Mouse (Mus musculus) megakaryocyte, embryonic 14.5 days (primary cell): ENCODE data around the gene Gpr1. TPM values are rescaled to one million over a fixed set of nuclear protein-coding genes. Genes with fewer than 3 reads are reported as not detected.
A peak's percentile ranks its signal among the peaks of the same experiment; 100 is the strongest.

Experiments used
- H3K27me3 ChIP-seq: replicated peaks from 2 replicates; pipeline ENCODE3; 2012; ENCODE audit warnings: inconsistent platforms
- H3K36me3 ChIP-seq: replicated peaks from 2 replicates; pipeline ENCODE3; 2012; ENCODE audit warnings: low read length, inconsistent platforms, mixed read lengths
- H3K4me1 ChIP-seq: 2 replicates; pipeline ENCODE4 v1.6.1; 2012; ENCODE audit warnings: inconsistent platforms
- H3K4me3 ChIP-seq: replicated peaks from 2 replicates; pipeline ENCODE3; 2012; ENCODE audit warnings: moderate library complexity, mild to moderate bottlenecking, inconsistent platforms
- H3K9me3 ChIP-seq: 2 replicates; pipeline ENCODE4 v1.6.1; 2012; ENCODE audit warnings: inconsistent platforms
- FLI1 ChIP-seq: IDR thresholded peaks from 2 replicates; pipeline ENCODE4 v1.6.1; 2012; ENCODE audit warnings: low read length, inconsistent platforms, mixed read lengths
- GATA1 ChIP-seq: IDR thresholded peaks from 3 replicates; pipeline ENCODE4 v1.6.1; 2012; ENCODE audit warnings: mixed read lengths, low read length, inconsistent platforms, borderline replicate concordance
- polyA plus RNA-seq: library from polyadenylated mRNA; stranded (reverse); fragments of >175 nt; gene quantifications from 2 replicates; pipeline ENCODE4 v1.2.3, GENCODE M21; 2012; ENCODE audit warnings: low replicate concordance; ENCODE audit not compliant: insufficient read depth

Gpr1 gene
- polyA plus RNA-seq: not detected in 2 replicates

DNA sequence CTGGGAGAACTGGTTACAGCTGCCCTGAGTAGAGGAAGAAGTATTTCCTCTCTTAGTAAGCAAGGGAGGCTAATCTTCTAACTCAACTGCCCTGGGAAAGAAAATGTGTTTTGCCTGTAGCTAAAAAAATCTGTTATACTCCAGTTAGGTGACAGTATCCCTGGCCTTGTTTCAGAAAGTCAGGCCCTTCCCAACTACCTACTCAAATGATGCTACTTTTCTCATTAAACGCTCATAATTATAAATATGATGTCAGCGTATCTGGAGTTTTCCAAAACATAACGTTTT, at the start of gene Gpr1:
TSS of gene Gpr1 (minus strand) at position 273 of the 288 bp plus-strand sequence.
- TF ChIP-seq GATA1 (no peak), FLI1 (no peak)
- no peaks in the 10 kb centered on the region for H3K4me1 ChIP-seq

GRCm38 (mm10) chr1:63263671-63264070, 49.3 kb upstream of the Gpr1 start:
- H3K9me3 ChIP-seq: 0 out of 2 replicates have a peak, but pooled peaks cover 10% of the 10 kb centered on the region
- H3K4me3 ChIP-seq: peak overlapping the region; percentile 3
- no peak for TF ChIP-seq GATA1
- TF ChIP-seq FLI1: no peak
- peaks cover 82% of the 10 kb centered on the region for H3K27me3 ChIP-seq
- H3K36me3 ChIP-seq: no peaks in the 10 kb centered on the region
- H3K4me1 ChIP-seq: no peaks in the 10 kb centered on the region

More for the DNA sequence above, at the start of gene Gpr1:
- H3K9me3 ChIP-seq: peaks cover 7% of the 10 kb centered on the region
- no peak within 1 kb of the TSS for H3K4me3 ChIP-seq
- H3K36me3 ChIP-seq: no peaks in the 10 kb centered on the region
- peaks cover 19% of the 10 kb centered on the region for H3K27me3 ChIP-seq

GRCm38 (mm10) chr1:63261041-63261590, 46.8 kb upstream of the Gpr1 start:
- no peaks in the 10 kb centered on the region for H3K36me3 ChIP-seq
- peaks cover 84% of the 10 kb centered on the region for H3K27me3 ChIP-seq
- TF ChIP-seq FLI1 (no peak), GATA1 (no peak)
- H3K4me3 ChIP-seq: no peak overlapping the region
- peaks cover 3% of the 10 kb centered on the region; the same call in 1 of the 2 replicates for H3K4me1 ChIP-seq
- H3K9me3 ChIP-seq: 0 out of 2 replicates have a peak, but pooled peaks cover 10% of the 10 kb centered on the region

DNA sequence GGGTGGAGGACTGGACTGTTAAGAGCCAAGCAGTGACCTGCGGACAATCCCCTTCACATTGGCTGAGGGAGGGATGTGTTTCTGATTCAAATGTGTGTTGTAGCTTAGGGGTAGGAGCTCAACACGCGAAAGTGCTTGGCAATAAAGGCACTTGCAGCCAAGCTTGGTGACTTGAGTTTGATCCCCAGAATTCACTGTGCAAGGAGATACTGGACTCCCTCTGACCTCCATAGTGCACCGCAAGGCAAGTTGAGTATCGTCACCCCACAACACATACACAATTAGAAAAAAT, 46.3 kb upstream of the Gpr1 start:
- Histone ChIP-seq H3K4me3 (no peak overlapping the region), H3K9me3 (0 out of 2 replicates have a peak, but pooled peaks cover 10% of the 10 kb centered on the region), H3K4me1 (peaks cover 3% of the 10 kb centered on the region; the same call in 1 of the 2 replicates), H3K27me3 (peaks cover 85% of the 10 kb centered on the region), H3K36me3 (no peaks in the 10 kb centered on the region)
- no peak for TF ChIP-seq FLI1
- no peak for TF ChIP-seq GATA1

GRCm38 (mm10) chr1:63259916-63260741, 45.8 kb upstream of the Gpr1 start:
- H3K4me1 ChIP-seq: peaks cover 3% of the 10 kb centered on the region; the same call in 1 of the 2 replicates
- peaks cover 85% of the 10 kb centered on the region for H3K27me3 ChIP-seq
- no peak overlapping the region for H3K4me3 ChIP-seq
- no peaks in the 10 kb centered on the region for H3K36me3 ChIP-seq
- TF ChIP-seq GATA1 (no peak), FLI1 (no peak)
- H3K9me3 ChIP-seq: 0 out of 2 replicates have a peak, but pooled peaks cover 7% of the 10 kb centered on the region

DNA sequence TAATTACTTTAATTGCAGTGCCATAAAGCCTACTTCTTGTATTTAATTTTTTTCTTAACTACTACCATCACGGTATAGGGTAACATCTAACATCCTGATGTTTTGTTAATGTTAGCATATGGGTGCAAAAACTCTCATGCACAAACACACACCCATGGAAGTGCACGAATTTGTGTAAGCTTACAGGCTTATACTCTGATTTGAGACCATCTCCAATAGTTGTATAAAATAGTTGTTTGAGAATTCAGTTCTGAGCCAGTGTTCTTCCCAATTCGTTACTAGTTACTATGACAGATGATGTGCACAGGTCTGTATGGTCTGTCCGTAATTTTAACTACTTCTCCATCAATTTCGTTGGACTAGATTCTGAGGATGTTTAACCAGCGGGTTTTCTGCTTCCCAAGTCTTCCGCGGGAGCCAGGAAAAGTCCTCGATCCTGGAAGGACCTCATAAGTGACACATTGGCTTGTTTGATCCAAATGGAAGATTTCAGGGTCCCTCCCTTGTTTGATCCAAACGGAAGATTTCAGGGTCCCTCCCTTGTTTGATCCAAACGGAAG, 45.0 kb upstream of the Gpr1 start:
- H3K36me3 ChIP-seq: no peaks in the 10 kb centered on the region
- H3K27me3 ChIP-seq: peaks cover 85% of the 10 kb centered on the region
- TF ChIP-seq FLI1: no peak
- no peak for TF ChIP-seq GATA1
- 0 out of 2 replicates have a peak, but pooled peaks cover 3% of the 10 kb centered on the region for H3K9me3 ChIP-seq
- H3K4me1 ChIP-seq: peaks cover 3% of the 10 kb centered on the region; the same call in 1 of the 2 replicates
- no peak overlapping the region for H3K4me3 ChIP-seq

- Histone ChIP-seq H3K36me3 (no peaks in the 10 kb centered on the region), H3K9me3 (0 out of 2 replicates have a peak, but pooled peaks cover 3% of the 10 kb centered on the region), H3K27me3 (peaks cover 79% of the 10 kb centered on the region), H3K4me3 (no peak overlapping the region), H3K4me1 (peaks cover 3% of the 10 kb centered on the region; the same call in 1 of the 2 replicates)
- no peak for TF ChIP-seq FLI1
- no peak for TF ChIP-seq GATA1
Measured at GRCm38 (mm10) chr1:63258501-63258900, 44.2 kb upstream of the Gpr1 start.

- Histone ChIP-seq H3K4me1 (peaks cover 3% of the 10 kb centered on the region; the same call in 1 of the 2 replicates), H3K9me3 (peaks cover 3% of the 10 kb centered on the region; the same call in 1 of the 2 replicates), H3K36me3 (no peaks in the 10 kb centered on the region), H3K27me3 (peaks cover 84% of the 10 kb centered on the region), H3K4me3 (no peak overlapping the region)
- TF ChIP-seq GATA1: no peak
- no peak for TF ChIP-seq FLI1
Measured at GRCm38 (mm10) chr1:63256083-63256482, 41.7 kb upstream of the Gpr1 start.

DNA sequence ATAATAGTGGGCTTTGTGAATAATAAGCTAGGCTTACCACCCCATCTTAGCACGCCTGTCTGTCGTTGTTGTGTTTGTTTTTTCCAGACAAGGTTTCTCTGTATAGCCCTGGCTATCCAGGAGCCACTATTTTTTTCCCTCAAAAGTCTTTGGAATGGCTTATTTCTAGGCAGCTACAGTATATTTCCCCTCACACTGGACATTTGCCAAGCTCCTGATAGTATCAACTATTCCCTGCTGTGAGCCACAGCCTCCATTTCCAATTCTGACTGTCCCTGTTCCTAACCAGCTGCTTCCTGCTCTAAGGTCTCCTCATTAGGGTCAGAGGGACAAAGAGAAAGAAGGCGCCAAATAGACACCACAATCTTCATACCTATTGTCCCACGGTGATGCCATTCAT, 40.8 kb upstream of the Gpr1 start:
- H3K4me3 ChIP-seq: no peak overlapping the region
- no peak for TF ChIP-seq FLI1
- TF ChIP-seq GATA1: no peak
- H3K4me1 ChIP-seq: peaks cover 3% of the 10 kb centered on the region; the same call in 1 of the 2 replicates
- H3K9me3 ChIP-seq: no peaks in the 10 kb centered on the region; the same call in 1 of the 2 replicates
- peaks cover 77% of the 10 kb centered on the region for H3K27me3 ChIP-seq
- no peaks in the 10 kb centered on the region for H3K36me3 ChIP-seq
